Mouse (Mus musculus) frontal cortex, postnatal 10 days (tissue): Measurements from ENCODE around the gene Cebpzos.
A peak's percentile ranks its signal among the peaks of the same experiment; 100 is the strongest.

Experiments
- DNase-seq, 2 experiments: peaks; one replicate each; pipeline ENCODE4 v3.0.0; 2022; ENCODE audit warnings: low spot score in 2 of 2, mixed read lengths in 1 of 2

Cebpzos gene

GRCm38 (mm10) chr17:78916369-78916813 lies at the start of gene Cebpzos:
Cebpzos (plus strand) TSS chr17:78916500.
- peak; percentile 85 to 86 for DNase-seq

DNA sequence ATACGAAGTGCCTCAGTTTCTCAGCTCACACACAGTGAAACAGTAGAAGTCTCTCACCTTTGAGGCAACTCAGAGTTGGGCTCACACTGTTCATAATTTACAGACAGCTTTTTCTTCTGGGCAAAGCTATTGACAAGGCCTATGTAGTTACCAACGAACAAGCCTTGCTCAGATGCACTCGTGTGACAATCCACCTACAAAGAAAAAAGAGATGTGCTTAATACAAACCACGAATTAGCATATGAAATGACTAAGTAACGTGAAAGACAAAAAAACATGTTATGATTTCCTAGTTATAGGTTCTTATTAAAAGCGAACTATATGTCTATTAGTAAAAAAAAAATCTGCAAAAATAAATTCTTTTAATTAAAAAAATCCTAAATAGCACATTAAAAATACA lies 42.4 kb upstream of the Cebpzos start:
- no peak for DNase-seq

DNA sequence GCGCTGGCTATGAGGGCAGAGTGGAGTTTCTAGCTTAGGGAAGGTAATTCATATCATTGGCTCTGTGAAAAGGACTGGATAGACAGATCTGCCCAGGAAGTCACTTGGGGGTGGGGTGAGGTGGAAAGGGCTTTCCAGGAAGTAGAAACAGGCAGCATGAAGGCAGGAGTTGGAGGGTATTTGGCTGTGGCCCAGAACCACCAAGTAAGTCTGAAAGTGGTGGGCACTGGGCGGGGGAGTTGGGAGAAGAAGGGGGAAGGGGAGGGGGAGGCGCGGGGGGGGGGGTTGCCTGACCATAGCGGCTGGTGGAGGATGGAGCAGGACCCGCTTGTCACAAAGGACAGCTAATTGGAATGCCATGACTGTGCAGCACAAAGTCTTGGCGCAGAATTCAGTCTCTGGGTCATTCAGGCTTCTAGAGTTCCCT lies 34.4 kb upstream of the Cebpzos start:
- DNase-seq = no peak

DNA sequence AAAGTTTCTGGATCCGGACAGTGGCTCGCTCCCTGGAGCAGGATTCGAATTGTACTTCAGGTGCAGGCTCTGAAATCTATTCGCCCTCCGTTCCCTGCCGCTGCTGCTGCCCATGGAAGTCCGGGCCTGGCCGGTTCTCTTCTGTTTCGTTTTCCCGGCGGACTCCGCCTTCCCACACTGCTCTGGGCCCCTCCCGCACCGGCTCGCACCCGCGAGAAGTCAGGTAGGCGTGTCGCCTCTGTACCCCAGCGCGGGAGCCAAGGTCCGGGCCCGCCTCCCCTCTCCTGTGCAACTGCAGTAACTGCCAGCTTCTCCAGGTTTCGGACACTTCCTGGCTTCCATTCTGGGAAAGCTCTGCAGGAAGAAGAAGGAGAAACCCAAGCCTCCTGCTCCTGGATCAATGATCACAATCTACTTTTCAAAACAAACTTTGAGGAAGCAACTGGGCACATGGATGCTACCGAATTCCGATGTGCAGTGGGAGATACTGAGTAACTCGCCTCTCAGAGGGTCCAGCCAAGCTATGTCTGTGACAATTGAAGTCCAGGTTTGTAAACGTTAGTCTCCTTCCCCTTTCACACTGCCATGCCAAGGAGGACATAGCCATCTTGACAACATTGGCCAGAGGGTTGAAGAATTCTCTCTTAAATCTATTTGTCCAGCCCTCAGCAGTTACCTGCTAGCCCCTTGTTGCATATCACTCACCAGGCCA lies 33.7 kb upstream of the Cebpzos start, which contains the start of gene Eif2ak2:
Gene Eif2ak2 (minus strand): TSS at position 173 of the 712 bp plus-strand sequence.
- DNase-seq = peak; percentile 30 to 48

- DNase-seq = no peak
Measured at GRCm38 (mm10) chr17:78883291-78883690, 33.0 kb upstream of the Cebpzos start.

DNA sequence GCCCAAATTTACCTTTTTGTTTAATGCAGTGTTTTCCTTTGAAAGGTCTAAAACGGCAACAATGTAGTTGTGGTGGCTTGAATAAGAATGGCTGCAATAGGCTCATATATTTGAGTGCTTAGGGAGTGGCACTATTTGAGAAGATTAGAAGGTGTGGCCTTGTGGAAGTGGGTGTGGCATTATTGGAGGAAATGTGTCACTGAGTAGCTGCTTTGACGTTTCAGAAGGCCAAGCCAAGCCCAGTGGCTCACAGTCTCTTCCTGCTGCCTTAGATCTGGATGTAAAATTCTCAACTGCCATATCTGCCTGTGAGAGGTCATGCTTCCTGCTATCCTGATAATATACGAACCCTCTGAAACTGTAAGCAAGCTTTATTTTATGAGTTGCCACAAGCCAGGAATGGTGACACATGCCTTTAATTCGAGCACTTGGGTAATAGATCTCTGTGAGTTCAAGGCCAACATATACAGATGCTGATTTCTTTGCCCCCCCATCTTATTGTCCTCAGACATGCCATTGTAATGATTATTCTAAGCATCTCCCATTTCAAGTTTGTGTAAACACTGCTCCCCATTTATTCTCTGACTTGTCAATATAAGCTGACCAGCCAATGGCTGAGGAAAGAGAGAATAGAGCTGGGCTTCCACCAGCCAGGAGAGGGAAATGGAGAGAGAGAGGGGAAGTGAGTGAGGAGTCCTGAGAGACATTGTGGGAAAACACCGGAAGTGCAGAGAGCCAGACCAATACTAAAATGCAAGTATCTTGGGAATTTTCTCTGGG lies 30.8 kb upstream of the Cebpzos start:
- no peak for DNase-seq

DNA sequence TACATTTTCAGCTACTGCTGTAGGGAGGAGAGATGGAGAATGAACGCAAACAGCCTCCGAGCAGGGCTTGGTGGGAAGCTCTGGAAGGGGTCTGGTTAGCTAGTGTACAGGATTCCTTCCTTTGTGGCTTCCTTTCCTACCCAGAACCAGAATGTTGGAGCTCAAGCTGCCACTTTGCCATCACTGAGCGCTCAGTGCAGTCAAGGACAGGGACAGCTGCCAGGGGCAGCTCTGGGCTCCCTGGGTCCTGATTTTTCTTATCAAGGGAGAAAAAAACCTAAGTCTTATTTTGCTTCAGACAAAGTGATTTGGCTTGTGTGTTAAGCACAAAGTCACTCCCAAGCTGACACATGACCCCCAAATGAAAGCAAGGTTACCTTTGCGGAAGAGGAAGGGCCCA lies 27.7 kb upstream of the Cebpzos start:
- no peak for DNase-seq

DNA sequence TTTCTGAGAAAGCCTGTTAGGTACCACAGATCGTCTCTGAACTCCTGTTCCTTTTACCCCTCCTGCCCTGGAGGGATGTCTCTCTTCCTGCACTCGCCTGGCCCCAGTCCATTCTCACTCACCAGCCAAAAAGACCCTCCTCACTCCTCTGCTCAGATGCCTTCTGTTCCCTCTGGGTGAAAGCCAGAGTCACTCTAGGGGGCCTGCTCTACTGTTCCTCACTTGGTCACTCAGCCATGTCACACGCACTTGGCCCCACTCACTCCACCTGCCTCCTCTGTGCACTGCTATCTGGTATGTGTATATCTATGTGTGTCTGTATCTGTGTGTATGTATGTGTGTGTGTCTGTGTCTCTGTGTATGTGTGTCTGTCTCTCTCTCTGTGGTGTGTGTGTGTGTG lies 27.1 kb upstream of the Cebpzos start:
- no peak for DNase-seq

GRCm38 (mm10) chr17:78891020-78891419 lies 25.3 kb upstream of the Cebpzos start:
- no peak for DNase-seq

DNA sequence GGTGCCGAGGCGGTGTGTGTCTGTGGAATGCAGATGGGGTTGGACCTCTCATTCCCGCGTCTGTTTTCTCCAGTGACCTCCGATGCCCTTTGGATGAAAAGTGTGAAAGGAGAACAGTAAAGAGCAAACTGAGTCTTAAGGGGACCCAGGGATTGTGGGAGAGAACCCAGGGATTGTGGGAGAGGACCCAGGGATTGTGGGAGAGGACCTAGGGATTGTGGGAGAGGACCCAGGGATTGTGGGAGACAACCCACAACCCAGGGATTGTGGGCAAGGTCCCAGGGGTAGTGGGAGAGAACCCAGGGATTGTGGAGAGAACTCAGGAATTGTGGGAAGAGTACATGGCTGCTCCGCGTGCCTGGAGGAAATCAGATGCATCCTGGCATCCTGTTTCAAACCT lies 21.3 kb upstream of the Cebpzos start:
- no peak for DNase-seq

DNA sequence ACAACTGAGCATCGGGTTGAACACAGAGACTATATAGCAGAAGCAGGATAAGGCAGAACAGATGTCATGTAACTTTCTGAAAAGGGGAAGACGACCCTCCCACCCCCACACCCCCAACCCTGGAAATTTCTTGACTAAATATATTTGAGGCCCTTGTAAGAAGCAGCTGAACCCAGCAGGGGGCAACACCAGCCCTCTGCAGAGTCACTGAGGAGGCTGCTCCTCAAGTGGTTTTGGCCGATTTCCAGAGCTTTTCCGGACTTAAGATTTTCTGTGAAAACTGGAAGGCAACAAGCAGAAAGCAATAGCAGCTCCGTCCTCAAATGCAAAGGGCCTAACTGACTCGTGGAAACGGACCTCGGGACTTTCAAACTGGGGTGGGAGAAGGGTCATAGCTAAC lies 20.9 kb upstream of the Cebpzos start:
- peak in 1 of 2 experiments; percentile 38 for DNase-seq

GRCm38 (mm10) chr17:78903158-78903557 lies 13.1 kb upstream of the Cebpzos start:
- no peak for DNase-seq

DNA sequence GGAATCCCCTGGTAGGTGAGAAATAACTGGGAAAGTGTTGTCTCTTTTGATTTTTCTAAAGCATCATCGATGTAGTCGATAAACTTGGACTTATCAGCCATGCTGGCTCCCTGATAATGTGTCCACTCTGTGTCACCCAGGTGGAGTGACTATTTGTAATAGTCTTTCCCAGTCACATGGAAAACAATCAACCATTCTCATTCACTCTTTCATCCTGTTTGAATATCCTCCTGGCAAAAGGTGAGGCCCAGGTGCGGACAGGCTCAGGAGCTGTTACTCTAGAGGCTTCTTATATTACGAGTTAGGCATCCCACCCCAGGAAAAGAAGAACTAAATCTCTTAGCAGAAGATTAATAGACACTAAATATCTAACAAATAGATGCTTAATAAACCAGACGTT lies 9.4 kb upstream of the Cebpzos start, which contains the start of gene Sult6b1:
Gene Sult6b1 (minus strand): TSS at position 101 of the 400 bp plus-strand sequence.
- DNase-seq = no peak

- no peak for DNase-seq
Measured at GRCm38 (mm10) chr17:78909374-78909773, 6.9 kb upstream of the Cebpzos start.

DNA sequence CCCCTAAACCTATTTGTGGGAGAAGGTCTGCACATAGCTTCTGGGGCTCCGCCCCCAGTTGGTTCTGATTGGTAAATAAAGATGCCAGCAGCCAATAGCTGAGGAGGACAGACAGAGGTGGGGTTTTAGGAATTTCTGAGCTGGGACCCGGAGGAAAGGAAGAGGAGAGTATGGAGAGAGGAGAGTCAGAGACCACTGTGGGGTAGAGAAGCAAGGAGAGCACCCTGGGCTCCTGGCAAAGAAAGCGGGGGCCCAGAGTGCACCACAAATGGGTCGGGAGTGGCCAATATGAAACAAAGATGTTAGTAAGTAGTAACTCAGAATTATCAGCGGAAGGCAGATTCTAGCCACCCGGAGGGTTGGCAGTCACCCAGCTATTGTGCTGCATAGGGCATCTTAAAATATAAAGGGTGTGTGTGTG lies 3.4 kb upstream of the Cebpzos start:
- peak in 1 of 2 experiments; percentile 39 for DNase-seq

DNA sequence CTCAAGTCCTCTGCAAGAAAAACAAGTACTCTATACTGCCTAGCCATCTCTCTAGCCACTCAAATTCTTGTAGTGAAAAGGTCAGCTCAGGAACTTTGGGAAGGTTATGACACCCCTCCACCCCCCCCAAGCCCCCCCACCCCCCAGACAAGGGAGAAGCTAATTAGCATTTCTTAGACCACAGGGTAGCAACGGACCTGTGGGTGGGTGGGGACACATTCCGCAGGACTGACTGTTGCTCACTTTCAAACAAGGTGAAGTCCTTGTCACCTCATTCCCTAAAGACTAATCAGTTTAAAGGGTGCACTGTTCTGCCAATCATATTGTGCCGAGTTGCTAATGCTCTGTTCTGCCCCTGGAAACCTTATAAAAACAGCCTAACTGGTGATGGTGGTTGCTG lies 2.4 kb upstream of the Cebpzos start:
- no peak for DNase-seq

DNA sequence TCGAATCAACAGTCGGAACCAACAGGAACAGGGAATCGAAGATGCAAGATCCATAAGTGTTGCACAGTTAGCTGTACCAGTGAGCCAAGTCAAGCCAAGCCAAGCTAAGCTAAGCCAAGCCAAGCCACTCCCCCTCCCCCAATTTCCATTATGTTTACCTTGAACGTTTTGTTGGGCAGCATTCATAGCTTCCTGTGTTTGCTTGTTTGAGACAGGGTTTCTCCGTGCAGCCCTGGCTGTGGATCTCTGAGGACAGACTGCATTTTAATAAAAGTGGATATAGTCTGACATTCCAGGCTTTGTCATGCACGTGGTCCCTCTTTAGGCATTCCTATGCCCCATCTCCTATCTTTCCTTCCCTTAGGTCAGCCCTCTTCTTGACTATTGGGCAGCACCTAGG lies 528 bp upstream of the Cebpzos start:
- DNase-seq = no peak

DNA sequence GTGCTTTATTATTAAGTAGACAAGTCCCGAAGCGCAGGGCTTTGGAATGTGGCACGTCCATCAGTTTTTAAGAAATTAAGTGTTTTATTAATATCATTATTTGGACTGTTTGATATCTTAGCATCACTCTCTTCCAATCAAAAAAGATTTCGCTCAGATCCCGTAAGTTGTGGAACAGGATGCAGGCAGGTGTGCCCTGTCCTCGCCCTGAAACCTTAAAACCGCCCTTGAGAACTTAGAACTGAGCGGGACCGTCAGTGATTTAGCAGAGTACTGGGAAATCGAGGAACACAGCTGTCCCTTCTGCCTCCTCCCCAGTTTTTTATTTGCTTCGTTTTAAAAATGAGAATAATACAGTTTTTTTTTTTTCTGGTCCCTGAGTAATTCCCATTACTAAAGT lies 599 bp downstream of the Cebpzos start:
- DNase-seq = no peak

DNA sequence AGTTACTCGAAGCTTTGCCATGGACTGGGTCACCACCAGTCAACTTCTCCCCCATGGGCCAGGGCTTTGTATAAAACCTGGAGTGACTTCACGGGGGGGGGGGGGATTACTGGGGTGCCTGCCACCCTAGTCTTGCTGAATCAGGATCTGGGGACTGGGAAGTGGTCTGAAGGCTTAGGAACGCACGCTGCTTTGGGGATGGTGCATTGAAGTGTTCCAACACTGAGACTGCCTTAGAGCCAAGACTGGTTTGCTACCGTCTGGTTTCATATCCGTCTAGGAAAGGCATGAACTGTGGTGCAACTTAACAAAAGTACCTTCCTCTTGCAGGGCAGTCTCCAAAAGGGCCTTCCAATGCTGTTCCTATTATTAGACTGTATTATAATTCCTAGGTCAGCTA lies 1.4 kb downstream of the Cebpzos start:
- no peak for DNase-seq

DNA sequence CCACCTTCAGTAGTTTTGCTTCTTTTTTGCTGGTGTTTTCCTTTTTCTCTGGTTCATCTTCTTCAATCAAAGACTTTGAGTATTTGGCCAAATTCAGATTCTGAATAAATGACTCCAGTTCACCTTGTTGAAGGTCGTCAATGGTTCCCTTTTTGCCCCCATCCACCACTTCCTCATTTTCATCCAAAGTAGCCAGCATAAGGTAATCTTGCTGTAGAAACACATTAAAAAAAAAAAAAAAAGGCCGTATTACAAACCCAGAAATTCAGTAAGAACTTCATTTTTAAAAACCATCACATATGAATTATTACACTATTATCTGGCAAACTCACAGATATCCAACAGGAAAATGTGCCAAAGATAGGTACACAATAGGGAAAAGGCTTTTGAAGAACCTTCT lies 19.6 kb downstream of the Cebpzos start:
- no peak for DNase-seq

- peak; percentile 96 to 98 for DNase-seq
Measured at GRCm38 (mm10) chr17:78936466-78937228, 20.3 kb downstream of the Cebpzos start, which contains the start of the genes Cebpz and Ndufaf7. Cebpz (minus strand) TSS chr17:78937066. Ndufaf7 (plus strand) TSS chr17:78937136.
